Mouse (Mus musculus) cerebellum, postnatal 14 days (tissue): ENCODE data around the gene Itga8.

Experiments used
- DNase-seq, 2 experiments: peaks; one replicate each; pipeline ENCODE4 v3.0.0; 2021; ENCODE audit warnings: mixed read lengths in 2 of 2

Itga8 gene

DNA sequence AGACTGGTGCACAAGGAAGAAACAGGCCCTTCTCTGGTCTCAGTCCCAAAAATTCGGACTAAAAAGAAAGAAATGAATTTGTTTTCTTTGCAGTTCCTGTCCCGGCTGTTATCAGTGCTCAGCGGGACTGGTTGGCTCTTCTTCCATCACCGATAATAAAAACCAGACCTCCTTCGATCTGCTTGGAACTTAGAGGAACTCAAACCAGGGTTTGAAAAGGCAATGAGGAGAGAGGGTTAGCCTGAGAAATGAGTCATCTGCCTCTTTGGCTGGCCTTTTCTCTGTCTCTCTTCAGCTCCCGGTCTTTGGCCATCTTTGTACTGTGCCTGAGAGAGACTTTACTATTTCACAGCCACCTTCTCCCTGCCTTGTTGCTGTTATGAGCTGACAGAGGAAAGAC, 112.7 kb downstream of the Itga8 start:
- DNase-seq, result no peak

DNA sequence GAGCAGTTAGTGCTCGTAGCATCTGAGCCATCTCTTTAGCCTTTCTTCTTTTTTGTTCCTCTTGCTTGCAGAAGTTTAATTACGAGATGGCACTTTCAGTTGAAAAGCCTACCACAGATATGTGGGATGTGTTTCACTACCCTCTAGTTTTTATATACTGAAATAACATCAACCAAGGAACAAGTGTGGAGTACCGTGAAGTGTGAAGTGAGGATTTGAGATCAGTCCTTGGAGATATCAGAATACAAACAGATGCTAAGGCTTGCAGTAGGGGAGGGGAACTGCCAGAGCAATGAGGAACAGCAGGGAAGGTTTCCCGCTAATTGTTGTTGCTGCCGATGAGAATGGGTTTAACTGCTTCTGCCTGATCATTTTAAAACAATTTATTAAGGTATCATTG, 114.1 kb downstream of the Itga8 start:
- no peak for DNase-seq

GRCm38 (mm10) chr2:12182402-12182948, 119.2 kb downstream of the Itga8 start:
- DNase-seq, result no peak

DNA sequence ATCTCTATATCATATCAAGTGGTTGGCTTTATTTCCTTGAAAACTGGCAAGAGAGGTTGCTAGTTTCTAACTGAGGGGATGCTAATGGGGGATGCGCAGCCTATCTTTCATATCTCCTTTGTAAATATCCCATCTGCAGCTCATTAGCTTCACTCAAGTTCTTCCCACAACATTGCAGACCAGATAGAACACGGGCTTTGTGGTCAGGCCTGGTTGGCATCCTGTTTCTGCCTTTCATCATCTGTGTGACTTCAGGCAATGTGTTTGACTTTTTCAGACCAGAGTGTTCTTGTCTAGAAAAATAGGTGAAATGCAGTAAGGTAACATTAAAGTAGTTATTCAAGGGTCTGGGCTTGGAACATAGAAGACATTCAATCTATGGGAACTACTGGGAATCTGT, 121.1 kb downstream of the Itga8 start:
- no peak for DNase-seq

DNA sequence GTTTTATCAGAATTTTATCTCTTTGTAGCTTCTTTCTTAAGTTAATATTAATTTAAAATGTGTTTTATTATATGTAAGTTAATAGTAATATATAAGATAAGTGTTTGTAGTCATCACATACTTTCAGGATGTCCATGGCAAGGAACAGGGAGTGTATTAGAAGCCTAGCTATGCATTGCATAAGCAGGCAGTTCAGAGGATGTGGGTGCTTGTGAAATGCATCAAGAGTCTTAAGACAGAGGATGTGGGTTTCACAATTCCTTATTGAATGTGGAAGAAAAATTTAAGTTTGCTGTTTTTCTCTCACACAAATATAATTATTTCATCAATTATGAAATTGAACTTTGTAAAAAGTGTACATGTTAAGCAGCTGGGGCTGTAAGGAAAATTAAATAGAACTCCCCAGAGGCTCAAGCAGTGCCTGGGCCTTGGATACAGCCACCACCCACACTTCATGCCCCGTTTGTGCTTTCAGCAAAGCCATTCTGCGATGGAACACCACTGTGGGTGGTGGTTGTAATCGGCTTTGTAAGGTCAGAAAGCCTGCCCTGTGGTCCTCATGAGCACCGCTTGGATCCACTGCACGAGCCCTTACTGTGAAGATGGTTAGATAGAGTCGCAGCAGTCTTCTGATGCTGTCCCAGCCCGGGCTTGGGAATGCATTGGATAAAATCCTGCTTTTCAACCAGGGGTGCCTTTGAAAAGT, 126.8 kb downstream of the Itga8 start:
- no peak for DNase-seq

DNA sequence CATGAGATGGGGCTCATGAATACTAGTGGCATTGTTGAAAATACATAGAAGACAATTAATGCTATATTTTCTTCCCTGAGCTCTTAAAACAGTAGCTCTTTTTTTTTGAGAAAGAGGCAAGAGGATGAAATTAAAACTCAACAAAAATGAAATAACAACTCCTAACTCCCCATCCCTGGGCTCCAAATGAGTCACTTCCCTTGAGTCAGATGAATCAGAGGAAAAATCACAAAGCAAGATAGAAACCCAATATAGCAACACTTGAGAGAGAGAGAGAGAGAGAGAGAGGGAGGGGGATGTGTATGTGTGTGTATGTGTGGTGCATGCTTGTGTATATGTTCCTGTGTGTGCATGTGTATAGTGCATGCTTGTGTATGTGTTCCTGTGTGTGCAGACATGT, 131.5 kb downstream of the Itga8 start:
- no peak for DNase-seq

GRCm38 (mm10) chr2:12160486-12160885, 141.2 kb downstream of the Itga8 start:
- peak; percentile 56 to 59 for DNase-seq

DNA sequence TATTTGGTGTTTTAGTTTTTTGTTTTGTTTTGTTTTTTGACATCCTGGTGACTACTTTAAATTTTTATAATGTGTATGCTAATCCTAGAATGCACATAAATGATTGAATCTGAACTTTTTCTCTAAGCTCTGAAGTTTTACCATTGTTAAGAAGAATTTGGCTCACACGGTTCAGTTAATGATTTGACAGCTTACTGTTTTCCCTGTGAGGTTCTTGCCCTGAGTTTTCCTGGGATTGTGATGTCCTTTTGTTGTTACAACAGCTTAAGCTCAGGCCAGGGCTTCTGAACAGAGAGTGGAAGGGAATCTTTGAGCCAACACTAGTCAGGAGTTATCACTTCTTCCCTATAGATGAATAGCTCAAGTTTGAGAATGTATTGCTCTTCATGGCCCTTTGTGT, 144.7 kb downstream of the Itga8 start:
- no peak for DNase-seq

DNA sequence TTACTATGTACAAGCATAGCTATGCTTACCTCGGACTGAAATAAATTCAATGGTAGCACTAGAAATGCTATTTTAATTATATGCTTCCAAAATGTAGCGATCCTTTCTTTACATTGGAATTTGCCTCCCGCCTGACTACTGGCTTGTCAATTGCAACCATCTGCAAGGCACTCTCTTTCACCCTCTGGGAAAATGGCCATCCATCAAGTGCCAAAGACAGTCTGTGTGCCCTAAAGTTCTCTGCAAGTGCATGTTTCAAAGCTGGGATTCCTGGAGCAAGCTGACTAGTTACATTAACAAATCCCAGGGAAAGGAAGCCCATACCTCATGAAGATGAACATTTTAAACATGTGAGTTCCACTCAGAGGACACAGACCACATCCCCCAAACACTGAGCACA, 145.3 kb downstream of the Itga8 start:
- no peak for DNase-seq

- DNase-seq, result no peak
Observed at GRCm38 (mm10) chr2:12154676-12155075, 147.0 kb downstream of the Itga8 start.

DNA sequence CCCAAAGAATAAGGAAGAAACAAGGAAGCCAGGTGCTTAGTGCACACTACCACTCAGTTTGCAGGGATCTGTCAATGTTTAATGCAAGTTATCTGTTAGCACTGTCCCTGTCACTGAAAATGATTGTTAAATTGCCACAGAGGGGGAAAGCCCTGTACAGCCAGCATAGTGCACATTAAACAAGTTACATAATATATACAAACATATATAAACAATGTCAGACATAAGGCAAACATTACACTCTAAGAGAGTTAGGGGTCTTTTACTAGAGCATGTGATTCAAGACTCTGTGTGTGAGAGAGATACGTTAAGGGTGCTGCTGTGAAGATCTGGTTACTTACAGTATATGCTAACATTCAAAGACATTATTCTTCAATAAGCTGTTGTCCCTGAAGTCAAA, 148.2 kb downstream of the Itga8 start:
- no peak for DNase-seq

DNA sequence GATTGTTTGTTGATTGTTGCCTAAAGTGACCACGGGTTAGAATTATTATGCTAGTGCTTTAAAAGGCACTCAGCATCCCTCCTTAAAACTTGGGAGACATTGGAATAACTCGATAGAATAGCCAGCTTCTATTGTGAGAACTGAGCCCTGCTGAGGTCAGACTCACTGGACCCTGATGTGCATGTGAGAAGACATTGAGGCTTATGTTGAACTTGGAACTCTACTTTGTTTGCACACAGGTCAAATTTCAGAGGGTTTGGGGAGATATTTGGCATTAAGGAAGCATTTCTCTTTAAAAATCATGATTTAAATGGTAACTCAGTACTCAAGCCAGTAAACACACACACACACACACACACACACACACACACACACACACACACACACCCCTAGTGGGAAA, 153.8 kb downstream of the Itga8 start:
- DNase-seq, result no peak

GRCm38 (mm10) chr2:12146612-12147011, 155.1 kb downstream of the Itga8 start:
- DNase-seq, result no peak

DNA sequence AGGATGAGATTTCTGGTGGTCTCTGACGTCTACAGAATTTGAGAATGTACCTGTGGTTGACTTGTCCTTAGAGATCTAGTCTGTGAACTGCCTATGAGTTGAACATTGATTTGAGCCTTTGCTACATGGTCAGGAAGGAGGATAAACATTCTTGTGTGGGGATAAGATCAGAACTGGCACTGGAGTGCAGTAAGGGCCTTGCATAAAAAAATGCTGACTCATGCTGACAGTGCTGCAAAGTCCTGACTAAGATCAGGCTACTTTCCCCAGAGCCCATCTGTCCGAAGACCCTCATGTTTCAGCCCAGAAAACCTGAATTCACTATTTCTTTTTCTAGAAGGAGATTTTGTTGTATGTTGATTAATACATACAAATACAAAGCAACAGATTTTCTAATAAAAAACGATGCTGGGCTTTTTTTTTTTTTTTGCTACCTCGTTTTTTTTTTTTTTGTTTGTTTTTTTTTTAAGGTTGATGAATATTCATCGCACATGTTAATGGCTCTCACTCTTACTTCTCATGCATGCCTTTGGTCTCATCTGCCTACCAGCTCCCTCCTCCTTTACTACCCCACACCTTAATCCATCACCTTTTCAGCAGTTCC, 162.9 kb downstream of the Itga8 start:
- no peak for DNase-seq

GRCm38 (mm10) chr2:12126580-12126979, 175.1 kb downstream of the Itga8 start:
- no peak for DNase-seq

DNA sequence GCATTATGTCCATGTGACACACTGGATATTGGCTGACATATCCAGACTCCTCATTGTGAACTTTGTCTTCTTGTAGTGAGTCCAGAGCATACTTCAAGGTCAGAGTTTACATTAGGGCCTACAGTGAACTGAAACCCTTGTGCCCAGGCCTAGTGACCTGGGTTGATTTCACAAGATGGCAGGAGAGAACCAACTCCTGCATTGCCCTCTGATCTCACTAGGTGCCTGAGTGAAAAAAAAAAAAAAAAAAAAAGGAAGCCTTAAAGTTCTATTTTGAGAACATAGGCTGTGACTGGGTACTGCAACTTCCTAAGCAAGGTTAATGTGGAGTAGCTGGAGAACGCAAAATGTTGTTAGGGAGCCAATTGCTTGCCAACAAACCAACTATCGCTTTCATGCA, 186.2 kb downstream of the Itga8 start:
- no peak for DNase-seq

GRCm38 (mm10) chr2:12109306-12109705, 192.4 kb downstream of the Itga8 start:
- no peak for DNase-seq

GRCm38 (mm10) chr2:12108306-12108705, 193.4 kb downstream of the Itga8 start:
- no peak for DNase-seq

DNA sequence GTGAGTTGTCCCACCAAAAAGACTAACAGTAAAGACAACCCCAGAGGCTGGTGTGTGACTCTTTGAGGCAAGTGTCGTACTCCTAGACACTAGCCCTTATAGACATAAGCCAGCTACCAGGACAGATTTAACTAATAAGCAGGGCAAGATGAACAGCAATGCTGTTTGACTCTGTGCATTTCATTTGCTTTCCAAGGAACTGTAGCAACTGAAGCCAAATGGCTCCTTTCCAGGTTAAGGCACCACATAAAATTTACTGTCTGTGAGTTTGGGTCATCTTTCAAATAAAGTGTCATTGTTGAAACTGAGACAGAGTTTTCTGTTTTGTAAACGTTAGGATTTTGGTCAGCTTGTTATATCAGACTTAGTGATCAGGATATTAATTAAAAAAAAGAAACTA, 194.5 kb downstream of the Itga8 start:
- no peak for DNase-seq

- no peak for DNase-seq
Observed at GRCm38 (mm10) chr2:12103183-12103582, 198.5 kb downstream of the Itga8 start.

- DNase-seq, result no peak
Observed at GRCm38 (mm10) chr2:12092203-12092984, 209.3 kb downstream of the Itga8 start.

DNA sequence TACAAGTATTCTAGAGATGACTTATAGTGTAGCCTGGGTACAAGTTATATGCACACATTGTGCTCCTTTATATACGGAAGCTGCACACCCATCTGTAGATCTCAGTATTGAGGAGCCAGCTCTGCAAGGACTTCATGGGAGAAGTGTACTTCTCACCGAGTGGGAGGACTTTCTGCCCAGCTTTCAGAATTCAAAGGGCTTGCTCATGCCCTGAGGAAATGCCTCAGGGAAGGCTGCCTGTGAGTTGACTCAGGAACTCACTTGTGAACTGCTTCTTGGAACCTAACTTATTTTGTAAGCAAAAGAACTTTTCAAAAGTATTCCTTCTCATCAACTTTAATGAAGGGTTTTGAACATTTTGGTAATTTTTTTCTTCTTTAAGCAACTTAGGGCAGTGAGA, 210.7 kb downstream of the Itga8 start:
- DNase-seq, result no peak

- no peak for DNase-seq
Observed at GRCm38 (mm10) chr2:12085492-12085891, 216.2 kb downstream of the Itga8 start.

- no peak for DNase-seq
Observed at GRCm38 (mm10) chr2:12084341-12084740, 217.4 kb downstream of the Itga8 start.
